Mouse (Mus musculus) limb, embryonic 13.5 days (tissue): ENCODE data around the gene Shisa7. TPM values are rescaled to one million over a fixed set of nuclear protein-coding genes. Genes with fewer than 3 reads are reported as not detected.
A peak's percentile ranks its signal among the peaks of the same experiment; 100 is the strongest.
"Not testable (repeated sequence)": the region's sequence is repeated elsewhere in the genome, so short reads cannot be mapped to it uniquely, and the experiment has no call there.

Experiments used
- ATAC-seq: fragments of 200-750 bp; cut with Nextera tagmentation; 2 replicates; pipeline ENCODE4 v1.8.0; 2017; ENCODE audit warnings: low read depth, moderate number of reproducible peaks, moderate TSS enrichment; ENCODE audit not compliant: low FRiP score
- H3K27ac ChIP-seq: fragments of 300-500 bp; sonication (generic); 2 replicates; pipeline ENCODE4 v1.5.1; 2015; ENCODE audit warnings: inconsistent platforms, mild to moderate bottlenecking, moderate library complexity
- H3K27me3 ChIP-seq: fragments of 300-500 bp; sonication (generic); 2 replicates; pipeline ENCODE4 v1.6.1; 2015; ENCODE audit warnings: mild to moderate bottlenecking, inconsistent platforms
- H3K36me3 ChIP-seq: fragments of 300-500 bp; sonication (generic); 2 replicates; pipeline ENCODE4 v1.6.1; 2015; ENCODE audit warnings: inconsistent platforms, mild to moderate bottlenecking, moderate library complexity
- H3K4me1 ChIP-seq: fragments of 300-500 bp; sonication (generic); 2 replicates; pipeline ENCODE4 v1.6.1; 2015; ENCODE audit warnings: inconsistent platforms
- H3K4me2 ChIP-seq: fragments of 300-500 bp; sonication (generic); replicated peaks from 2 replicates; pipeline ENCODE4 v1.6.1; 2015; ENCODE audit warnings: inconsistent platforms, mild to moderate bottlenecking, moderate library complexity
- H3K4me3 ChIP-seq: fragments of 300-500 bp; sonication (generic); 2 replicates; pipeline ENCODE4 v1.5.1; 2015; ENCODE audit warnings: moderate library complexity, mild to moderate bottlenecking, inconsistent platforms
- H3K9ac ChIP-seq: fragments of 300-500 bp; sonication (generic); 2 replicates; pipeline ENCODE4 v1.6.1; 2015; ENCODE audit warnings: mild to moderate bottlenecking, inconsistent platforms
- H3K9me3 ChIP-seq: fragments of 300-500 bp; sonication (generic); 2 replicates; pipeline ENCODE4 v1.6.1; 2016; ENCODE audit warnings: inconsistent platforms
- WGBS: fragments of 180-500 bp; shearing (Covaris S2); methylation state at CpG from one replicate; pipeline ENCODE4 v1.1.7; 2015; 5-methylcytosine and 5-hydroxymethylcytosine counted together
- polyA plus RNA-seq: library from polyadenylated mRNA; unstranded; fragments of >200 nt; fragmentation: Nextera tagmentation; extraction: Ambion mirVana; gene quantifications from 2 replicates; pipeline ENCODE4 v1.2.1, GENCODE M21; 2015

Shisa7 gene
- polyA plus RNA-seq, 1 experiment from 2014 or later = 0.17 TPM

DNA sequence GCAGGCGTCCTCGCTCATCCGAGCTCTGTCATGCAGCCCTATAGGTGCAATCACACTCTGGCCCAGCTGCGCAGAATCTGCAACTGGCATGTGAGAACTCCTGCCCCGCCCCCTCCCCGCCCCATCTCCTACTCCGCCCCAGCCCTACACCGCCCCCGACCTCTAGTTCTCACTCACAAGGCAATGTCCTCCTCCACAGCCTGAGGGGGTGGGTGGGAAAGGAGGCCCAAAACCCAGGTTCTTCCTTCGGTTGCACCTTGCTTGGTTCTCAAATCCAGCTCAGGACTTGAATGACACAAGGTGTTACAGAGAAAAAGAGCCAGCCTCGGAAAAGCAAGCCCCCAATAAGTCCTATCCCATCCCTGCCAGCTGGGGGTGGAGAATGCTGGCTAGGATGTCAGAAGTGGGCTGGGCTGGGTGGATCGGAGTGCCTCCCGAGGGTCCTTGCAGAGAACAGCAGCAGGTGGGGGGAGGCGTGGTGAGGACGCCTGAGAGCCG, 1.8 kb downstream of the Shisa7 start:
- Histone ChIP-seq H3K4me1 (peaks cover 25% of the 10 kb centered on the region), H3K36me3 (no peaks in the 10 kb centered on the region), H3K4me2 (peak overlapping the region; percentile 90), H3K9ac (peak overlapping the region; percentile 35; the same call in 1 of the 2 replicates), H3K9me3 (no peaks in the 10 kb centered on the region), H3K27me3 (peaks cover 99% of the 10 kb centered on the region), H3K4me3 (peak overlapping the region; percentile 46), H3K27ac (no peak overlapping the region)
- ATAC-seq = peak; percentile 68
- under 1% methylated on average over 13 of the region's 16 CpGs for WGBS

DNA sequence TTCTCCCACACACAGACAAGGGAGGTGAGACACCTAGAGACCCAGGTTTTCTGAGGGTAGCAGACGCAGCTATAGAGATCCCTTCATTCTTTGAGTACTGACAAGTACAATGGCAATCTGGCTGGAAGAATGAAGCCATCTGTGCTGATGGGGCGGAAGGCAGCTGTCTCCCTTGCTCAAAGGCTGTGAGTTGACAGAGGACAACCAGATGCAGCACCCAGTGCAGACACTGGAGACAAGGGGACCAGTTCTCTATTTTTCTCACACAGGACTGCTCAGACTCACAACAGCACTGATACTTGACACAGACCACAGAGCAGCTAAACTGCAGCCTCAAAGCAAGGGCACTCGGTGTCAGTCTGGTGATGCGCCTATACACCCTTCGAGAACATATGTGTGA, 2.4 kb downstream of the Shisa7 start:
- H3K36me3 ChIP-seq = no peaks in the 10 kb centered on the region
- peaks cover 25% of the 10 kb centered on the region for H3K4me1 ChIP-seq
- no peak for ATAC-seq
- H3K27me3 ChIP-seq = peaks cover 99% of the 10 kb centered on the region
- H3K4me2 ChIP-seq = peak overlapping the region; percentile 90; the same call in 1 of the 2 replicates
- no peak overlapping the region for H3K4me3 ChIP-seq
- H3K9ac ChIP-seq = no peak overlapping the region
- H3K9me3 ChIP-seq = no peaks in the 10 kb centered on the region
- H3K27ac ChIP-seq = no peak overlapping the region
- WGBS = 51% methylated on average over 5 of the region's 5 CpGs

DNA sequence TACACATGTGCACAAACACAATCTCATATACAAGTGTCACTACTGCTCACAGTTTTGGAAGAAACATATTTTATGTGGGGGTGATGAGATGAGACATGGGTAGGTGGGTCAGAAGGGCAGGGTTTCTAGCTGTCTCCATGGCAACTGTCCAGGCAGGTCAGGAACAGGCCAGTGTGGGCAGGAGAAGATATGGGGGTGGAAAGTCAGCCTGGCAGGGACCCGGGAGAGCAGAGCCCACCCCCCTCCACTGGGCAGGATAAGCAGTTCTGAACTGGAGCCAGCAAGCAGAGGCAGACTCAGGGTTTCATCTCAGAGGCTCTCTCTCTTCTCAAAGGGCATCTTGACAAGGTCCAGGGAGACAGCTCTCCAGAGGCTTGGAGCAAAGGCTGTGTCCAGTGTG, 6.9 kb downstream of the Shisa7 start:
- H3K4me2 ChIP-seq = no peak overlapping the region
- H3K4me1 ChIP-seq = peaks cover 14% of the 10 kb centered on the region
- no peak overlapping the region for H3K4me3 ChIP-seq
- H3K36me3 ChIP-seq = no peaks in the 10 kb centered on the region
- no peak overlapping the region for H3K27ac ChIP-seq
- H3K9ac ChIP-seq = no peak overlapping the region
- no peaks in the 10 kb centered on the region for H3K9me3 ChIP-seq
- peaks cover 96% of the 10 kb centered on the region for H3K27me3 ChIP-seq
- WGBS = 13% methylated on average over 1 of the region's 1 CpGs
- ATAC-seq = no peak

DNA sequence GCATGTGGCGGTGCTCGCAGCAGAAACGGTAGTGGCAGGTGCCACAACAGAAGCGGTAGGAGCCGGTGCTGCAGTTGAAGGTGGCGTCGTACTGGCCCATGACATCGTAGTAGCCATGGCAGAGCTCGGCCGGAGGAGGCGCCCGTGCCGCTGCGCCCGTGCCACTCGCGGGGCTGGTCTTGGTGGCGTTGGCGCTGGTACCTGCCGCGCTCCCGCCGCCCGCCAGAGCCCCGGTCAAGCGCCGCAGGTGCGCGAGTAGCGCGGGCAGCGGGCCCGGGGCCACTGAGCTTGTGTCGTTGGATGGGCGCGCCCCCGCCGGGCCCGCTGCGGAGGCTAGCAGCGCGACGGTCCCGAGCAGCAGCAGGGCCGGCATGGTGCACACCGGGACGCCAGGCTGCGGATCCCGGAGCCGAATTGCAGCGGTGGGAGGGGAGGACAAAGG, 8.1 kb downstream of the Shisa7 start:
- Histone ChIP-seq H3K4me1 (peaks cover 9% of the 10 kb centered on the region), H3K27ac (no peak overlapping the region), H3K27me3 (peaks cover 96% of the 10 kb centered on the region), H3K4me2 (peak overlapping the region; percentile 78), H3K36me3 (no peaks in the 10 kb centered on the region), H3K4me3 (peak overlapping the region; percentile 48), H3K9ac (peak overlapping the region; percentile 55), H3K9me3 (no peaks in the 10 kb centered on the region)
- WGBS = under 1% methylated on average over 51 of the region's 51 CpGs
- ATAC-seq = peak; percentile 61

DNA sequence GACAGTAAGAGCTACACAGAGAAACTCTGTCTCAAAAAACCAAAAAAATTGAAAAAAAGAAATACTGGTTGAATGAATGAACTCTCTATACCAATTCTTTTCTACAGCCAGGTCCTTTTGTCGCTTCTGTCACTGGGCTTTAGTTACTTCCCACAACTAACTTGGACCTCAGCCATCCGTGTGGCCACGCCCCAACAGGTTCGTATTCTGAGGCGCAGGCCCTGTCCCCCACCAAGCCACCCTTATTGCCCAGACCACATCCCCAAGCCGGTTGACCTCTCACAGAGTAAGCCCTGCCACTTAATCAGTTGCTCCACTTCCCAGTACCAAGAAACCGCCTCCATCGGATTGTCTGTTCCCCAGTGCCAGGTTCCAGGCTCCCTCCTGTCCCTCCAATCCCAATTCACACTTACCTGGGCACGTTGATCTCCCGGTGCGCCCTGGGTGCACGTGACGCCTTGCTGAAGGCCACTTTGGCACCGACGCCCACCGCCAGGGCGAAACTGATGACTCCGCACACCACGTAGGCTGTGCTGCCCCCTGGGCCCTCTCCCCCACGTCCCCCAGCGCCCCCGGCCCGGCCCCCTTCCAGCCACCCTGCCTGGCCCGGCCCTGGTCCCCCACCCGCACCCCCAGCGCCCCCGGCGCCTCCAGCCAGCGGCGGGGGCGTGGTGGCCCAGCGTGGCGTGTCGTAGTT, 8.7 kb downstream of the Shisa7 start:
- peak overlapping the region; percentile 55; the same call in 1 of the 2 replicates for H3K9ac ChIP-seq

DNA sequence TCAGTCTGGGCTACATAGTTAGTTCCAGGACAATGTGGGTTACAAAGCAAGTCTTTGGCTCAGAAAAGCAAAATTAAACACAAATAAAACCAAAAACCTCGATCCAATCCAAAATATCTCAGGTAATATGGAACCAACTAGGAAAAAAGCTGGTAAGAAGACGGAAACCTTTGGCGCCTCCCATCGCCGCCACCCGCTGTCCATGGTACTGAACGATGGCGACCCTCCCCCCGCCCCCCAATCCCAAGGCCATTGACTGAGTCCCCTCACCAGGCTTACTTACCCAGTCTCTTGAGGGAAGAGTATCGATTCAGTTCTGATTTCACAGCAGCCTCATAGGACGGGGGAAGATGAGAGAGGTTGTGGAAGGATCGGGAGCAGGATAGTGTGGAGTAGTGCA, 14.0 kb downstream of the Shisa7 start:
- no peak overlapping the region for H3K27ac ChIP-seq
- H3K9ac ChIP-seq = no peak overlapping the region
- no peaks in the 10 kb centered on the region for H3K4me1 ChIP-seq
- no peaks in the 10 kb centered on the region for H3K9me3 ChIP-seq
- no peak overlapping the region for H3K4me2 ChIP-seq
- H3K36me3 ChIP-seq = no peaks in the 10 kb centered on the region
- ATAC-seq = no peak
- 4% methylated on average over 12 of the region's 12 CpGs for WGBS
- no peak overlapping the region for H3K4me3 ChIP-seq
- H3K27me3 ChIP-seq = peaks cover 70% of the 10 kb centered on the region

More for the DNA sequence above, 8.7 kb downstream of the Shisa7 start:
- H3K9me3 ChIP-seq = no peaks in the 10 kb centered on the region
- ATAC-seq = no peak
- WGBS = 5% methylated on average over 33 of the region's 34 CpGs
- peak overlapping the region; percentile 48 for H3K4me3 ChIP-seq
- H3K27me3 ChIP-seq = peaks cover 96% of the 10 kb centered on the region
- no peak overlapping the region for H3K27ac ChIP-seq
- peak overlapping the region; percentile 78 for H3K4me2 ChIP-seq
- H3K4me1 ChIP-seq = peaks cover 9% of the 10 kb centered on the region
- H3K36me3 ChIP-seq = no peaks in the 10 kb centered on the region

DNA sequence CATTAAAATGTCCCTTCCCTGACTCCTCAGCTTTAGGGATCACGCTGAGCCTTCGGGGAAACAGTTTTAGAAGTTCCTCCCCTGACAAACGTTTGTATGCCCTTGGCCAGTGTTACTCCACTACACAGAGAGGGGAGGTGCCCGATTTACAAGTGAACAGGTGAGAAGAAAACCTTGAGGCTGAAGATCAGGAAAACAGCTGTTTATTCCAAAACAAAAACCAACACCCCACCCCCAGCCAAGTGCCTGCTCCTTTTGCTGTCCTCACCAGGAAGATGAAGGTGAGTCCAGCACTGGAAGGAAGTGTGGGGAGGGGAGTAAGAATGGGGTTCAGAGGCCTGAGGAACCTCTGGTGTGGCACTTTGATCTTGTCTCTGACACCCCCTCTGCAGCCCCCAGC, 19.1 kb downstream of the Shisa7 start:
- no peak overlapping the region for H3K9ac ChIP-seq
- no peaks in the 10 kb centered on the region for H3K9me3 ChIP-seq
- H3K4me3 ChIP-seq = no peak overlapping the region
- no peak overlapping the region for H3K4me2 ChIP-seq
- no peak overlapping the region for H3K27ac ChIP-seq
- H3K36me3 ChIP-seq = no peaks in the 10 kb centered on the region
- peaks cover 23% of the 10 kb centered on the region for H3K27me3 ChIP-seq
- no peaks in the 10 kb centered on the region for H3K4me1 ChIP-seq
- no peak for ATAC-seq
- WGBS = 42% methylated on average over 4 of the region's 4 CpGs

DNA sequence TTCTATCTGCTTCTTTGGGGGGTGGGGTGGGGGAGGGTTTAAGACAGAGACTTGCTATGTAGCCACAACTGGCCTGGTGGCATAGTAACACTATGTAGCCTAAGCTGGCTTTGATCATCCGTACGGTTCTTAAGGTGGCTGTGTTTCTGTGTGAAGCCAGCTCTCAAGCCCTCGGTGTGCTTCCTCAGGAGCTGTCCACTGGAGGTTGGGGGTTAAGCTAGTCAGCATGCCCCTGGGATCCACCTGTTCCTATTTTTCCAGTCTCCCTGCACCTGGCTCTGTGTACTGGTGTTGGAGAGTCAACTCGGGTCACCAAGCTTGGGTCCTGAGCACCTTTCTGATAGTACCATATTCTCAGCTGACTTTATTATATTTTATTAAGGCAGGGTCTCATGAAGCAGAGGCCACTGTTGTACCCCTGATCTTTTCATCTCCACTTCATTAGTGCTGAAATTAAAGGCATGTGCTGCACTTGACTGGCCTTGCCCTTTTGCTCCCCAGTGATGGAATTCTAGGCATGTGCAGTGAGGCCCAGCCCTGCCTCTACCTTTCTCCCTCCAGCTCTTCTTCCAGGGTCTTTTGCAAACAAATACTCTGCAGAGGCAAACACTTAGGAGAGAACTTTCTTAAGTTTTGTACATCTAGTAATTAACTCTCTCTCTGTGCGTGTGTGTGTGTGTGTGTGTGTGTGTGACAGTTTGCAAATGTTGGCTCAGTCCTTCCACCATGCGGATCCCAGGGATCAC, 22.2 kb downstream of the Shisa7 start:
- 64% methylated on average over 6 of the region's 6 CpGs for WGBS
- H3K4me1 ChIP-seq = no peaks in the 10 kb centered on the region
- H3K4me3 ChIP-seq = no peak overlapping the region
- no peaks in the 10 kb centered on the region for H3K9me3 ChIP-seq
- no peak overlapping the region for H3K27ac ChIP-seq
- no peak overlapping the region for H3K4me2 ChIP-seq
- H3K36me3 ChIP-seq = no peaks in the 10 kb centered on the region
- ATAC-seq = no peak
- H3K27me3 ChIP-seq = peaks cover 9% of the 10 kb centered on the region; the same call in 1 of the 2 replicates
- no peak overlapping the region for H3K9ac ChIP-seq

DNA sequence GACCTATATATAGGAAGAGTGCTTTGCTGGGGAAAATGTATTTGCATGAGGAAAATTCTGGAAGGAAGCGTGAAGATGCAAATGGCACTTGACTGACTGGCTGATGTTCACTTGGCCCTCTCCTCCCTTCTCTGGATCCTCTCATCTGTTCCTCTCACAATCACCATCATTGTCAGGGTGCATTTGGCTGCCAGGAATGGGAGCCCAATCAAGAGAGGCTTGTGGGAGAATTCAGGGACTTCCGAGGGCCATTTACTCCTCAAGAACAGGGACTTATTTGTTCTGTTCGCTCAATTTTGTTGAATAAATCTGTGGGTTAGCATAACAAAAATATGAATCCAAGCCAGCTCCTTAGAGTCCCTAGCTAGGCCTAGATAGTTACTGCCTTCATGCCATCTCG, 22.8 kb downstream of the Shisa7 start:
- Histone ChIP-seq H3K4me3 (no peak overlapping the region), H3K9ac (no peak overlapping the region), H3K4me1 (no peaks in the 10 kb centered on the region), H3K9me3 (no peaks in the 10 kb centered on the region), H3K27me3 (peaks cover 9% of the 10 kb centered on the region; the same call in 1 of the 2 replicates), H3K4me2 (no peak overlapping the region), H3K27ac (no peak overlapping the region), H3K36me3 (no peaks in the 10 kb centered on the region)
- WGBS = 83% methylated on average over 4 of the region's 4 CpGs
- no peak for ATAC-seq

DNA sequence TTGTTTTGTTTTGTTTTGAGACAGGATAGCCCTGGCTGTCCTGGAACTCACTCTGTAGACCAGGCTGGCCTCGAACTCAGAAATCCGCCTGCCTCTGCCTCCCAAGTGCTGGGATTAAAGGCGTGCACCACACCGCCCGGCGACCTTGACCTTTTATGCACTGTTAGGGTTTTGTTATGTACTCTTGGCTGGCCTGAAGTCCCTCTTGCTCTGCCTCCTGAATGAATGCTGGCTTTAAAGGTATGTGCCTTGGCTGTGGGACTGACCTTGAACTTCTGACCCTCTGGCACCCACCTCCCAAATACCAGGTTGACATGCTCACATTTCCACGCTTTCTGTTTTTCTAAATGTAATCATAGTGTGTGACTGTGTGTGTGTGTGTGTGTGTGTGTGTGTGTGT, 23.6 kb downstream of the Shisa7 start:
- 86% methylated on average over 7 of the region's 7 CpGs for WGBS
- H3K4me3 ChIP-seq, H3K27me3 ChIP-seq, H3K9ac ChIP-seq, H3K9me3 ChIP-seq, H3K36me3 ChIP-seq, H3K27ac ChIP-seq, H3K4me1 ChIP-seq, ATAC-seq, H3K4me2 ChIP-seq: not testable (repeated sequence)

DNA sequence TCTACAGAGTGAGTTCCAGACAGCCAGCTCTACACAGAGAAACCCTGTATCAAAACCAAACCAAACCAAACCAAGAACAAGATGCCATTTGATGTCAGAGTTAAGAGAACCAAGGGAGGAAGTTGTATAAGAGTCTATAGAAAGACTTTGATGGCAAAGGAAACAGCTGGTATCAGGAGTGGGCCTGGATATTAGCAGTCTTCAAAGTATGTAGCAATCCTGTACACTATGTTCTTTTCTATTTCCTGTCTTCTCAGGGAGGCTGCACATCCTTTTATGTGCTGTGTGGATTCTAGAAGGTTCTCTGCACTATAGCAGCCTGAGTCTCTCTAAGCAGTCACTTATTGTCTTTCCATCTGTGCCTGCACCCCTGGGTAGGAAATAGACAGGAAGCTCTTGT, 27.9 kb downstream of the Shisa7 start:
- H3K27ac ChIP-seq = no peak overlapping the region
- H3K4me1 ChIP-seq = peaks cover 6% of the 10 kb centered on the region
- no peak overlapping the region for H3K9ac ChIP-seq
- no peaks in the 10 kb centered on the region for H3K36me3 ChIP-seq
- no peak overlapping the region for H3K4me2 ChIP-seq
- no peak overlapping the region for H3K4me3 ChIP-seq
- H3K9me3 ChIP-seq = no peaks in the 10 kb centered on the region
- no peaks in the 10 kb centered on the region for H3K27me3 ChIP-seq
- ATAC-seq = no peak

DNA sequence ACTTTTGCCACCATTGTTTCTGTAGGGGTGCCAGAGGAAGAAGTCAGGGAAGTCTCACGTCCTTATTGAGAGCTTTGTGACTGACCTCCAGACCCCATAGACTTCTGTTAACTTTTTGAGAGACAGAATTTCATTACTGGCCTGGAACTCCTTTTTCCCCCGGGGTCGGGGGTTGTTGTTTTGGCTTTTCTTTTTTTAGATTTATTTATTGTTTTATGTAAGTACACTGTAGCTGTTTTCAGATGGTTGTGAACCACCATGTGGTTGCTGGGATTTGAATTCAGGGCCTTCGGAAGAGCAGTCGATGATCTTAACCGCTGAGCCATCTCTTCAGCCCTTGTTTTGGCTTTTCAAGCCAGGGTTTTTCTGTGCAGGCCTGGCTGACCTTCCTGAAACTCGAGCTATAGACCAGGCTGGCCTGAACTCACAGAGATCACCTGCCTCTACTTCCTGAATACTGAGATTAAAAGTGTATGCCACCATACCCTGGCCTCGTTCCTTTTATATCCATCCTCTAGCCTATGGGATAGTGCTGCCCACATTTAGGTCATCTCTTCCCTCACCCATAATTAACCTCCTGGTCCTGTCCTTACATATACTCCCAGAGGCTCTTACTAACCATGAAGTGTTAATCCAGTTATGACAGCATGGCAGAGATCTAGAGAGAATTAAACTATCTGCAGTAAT, 31.2 kb downstream of the Shisa7 start:
- Histone ChIP-seq H3K9ac (peak overlapping the region; percentile 64), H3K27ac (peak overlapping the region; percentile 87), H3K4me3 (peak overlapping the region; percentile 99), H3K9me3 (no peaks in the 10 kb centered on the region), H3K36me3 (peaks cover 26% of the 10 kb centered on the region), H3K4me1 (peaks cover 29% of the 10 kb centered on the region), H3K27me3 (no peaks in the 10 kb centered on the region), H3K4me2 (peak overlapping the region; percentile 84)
- 27% methylated on average over 8 of the region's 8 CpGs for WGBS
- no peak for ATAC-seq
